In the genomic region with DNA sequence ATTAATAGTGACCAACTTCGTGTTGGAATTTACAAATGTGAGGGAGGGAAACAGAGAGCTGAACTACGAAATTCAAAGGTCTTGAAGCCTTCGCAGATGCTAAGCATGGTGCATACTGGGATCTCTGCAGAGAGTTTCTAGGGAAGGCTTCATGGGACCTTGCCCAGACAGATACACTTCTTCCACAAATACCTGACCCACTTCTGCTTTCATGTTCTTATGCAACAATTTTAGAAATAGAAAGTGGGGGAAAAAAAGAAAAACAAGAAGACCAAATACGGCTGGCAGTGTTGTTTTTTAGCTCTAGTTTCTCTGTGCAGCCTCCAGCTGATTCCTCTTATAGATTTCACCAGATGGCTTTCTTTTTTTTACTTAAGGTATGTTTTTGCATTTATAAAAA, we compare ENCODE assay signal across 17 mouse cellular contexts.
"Had no signal": no experiment of that assay in that cellular context is flagged by ENCODE, and none has a peak within 500 bp of the region (broad histone marks: within the 10 kb centered on the region; RNA-seq: fewer than 3 reads in every experiment).

No protein-coding gene starts in this region.

- H3K4me3 ChIP-seq: kidney, embryonic 15.5 days; limb, embryonic 10.5 days; liver, embryonic 15.5 days; megakaryocyte, embryonic 14.5 days; midbrain, embryonic 15.5 days; neural tube, embryonic 12.5 days had no signal

- H3K9me3 ChIP-seq: kidney, embryonic 15.5 days; limb, embryonic 10.5 days; liver, embryonic 15.5 days; megakaryocyte, embryonic 14.5 days; midbrain, embryonic 15.5 days; neural tube, embryonic 12.5 days had no signal

- H3K36me3 ChIP-seq: kidney, embryonic 15.5 days; limb, embryonic 10.5 days; liver, embryonic 15.5 days; midbrain, embryonic 15.5 days; neural tube, embryonic 12.5 days had no signal

- ATAC-seq: lung, postnatal 0 days; midbrain, embryonic 15.5 days had no signal

- H3K27me3 ChIP-seq: kidney, embryonic 15.5 days; liver, embryonic 15.5 days; midbrain, embryonic 15.5 days; neural tube, embryonic 12.5 days had no signal

- H3K4me1 ChIP-seq: kidney, embryonic 15.5 days; limb, embryonic 10.5 days; liver, embryonic 15.5 days; midbrain, embryonic 15.5 days; neural tube, embryonic 12.5 days had no signal

- H3K9ac ChIP-seq: kidney, embryonic 15.5 days; liver, embryonic 15.5 days; midbrain, embryonic 15.5 days; neural tube, embryonic 12.5 days had no signal

- H3K4me2 ChIP-seq: kidney, embryonic 15.5 days; liver, embryonic 11.5 days; liver, embryonic 15.5 days; midbrain, embryonic 11.5 days; midbrain, embryonic 15.5 days; neural tube, embryonic 12.5 days had no signal

- DNase-seq: kidney, adult 2 months; kidney, postnatal 25 days; lung, adult 2 months; lung, postnatal 36 days; retina, postnatal 1 day; right cerebral cortex, postnatal 25 days; thymus, adult 2 months; thymus, postnatal 25 days had no signal

- H3K27ac ChIP-seq: kidney, embryonic 15.5 days; limb, embryonic 10.5 days; liver, embryonic 15.5 days; midbrain, embryonic 15.5 days; neural tube, embryonic 12.5 days had no signal
